ENCODE assay signal across 8 mouse cellular contexts in genomic region chr11:62821893-62822292, GRCm38 (mm10). TPM values are rescaled to one million over a fixed set of nuclear protein-coding genes. Genes with fewer than 3 reads are reported as not detected.
A peak's percentile ranks its signal among the peaks of the same experiment; 100 is the strongest.
DNase-seq lines count a peak whose midpoint lies in the region; ATAC-seq lines count a peak whose summit lies in the region.

No protein-coding gene starts in this region.

- H3K4me1 ChIP-seq in hindbrain, embryonic 15.5 days (replicated peaks) = peaks cover 15% of the 10 kb centered on the region
- H3K4me1 ChIP-seq in stomach, embryonic 15.5 days = peaks cover 22% of the 10 kb centered on the region; the same call in 1 of the 2 replicates

- no peaks in the 10 kb centered on the region for H3K9me3 ChIP-seq in hindbrain, embryonic 15.5 days
- H3K9me3 ChIP-seq in stomach, embryonic 15.5 days = no peaks in the 10 kb centered on the region

- no peak overlapping the region for H3K9ac ChIP-seq in hindbrain, embryonic 15.5 days
- H3K9ac ChIP-seq in stomach, embryonic 15.5 days = no peak overlapping the region

- H3K4me3 ChIP-seq in hindbrain, embryonic 15.5 days = peak overlapping the region; percentile 17
- H3K4me3 ChIP-seq in stomach, embryonic 15.5 days (replicated peaks) = peak overlapping the region; percentile 31

- WGBS in hindbrain, embryonic 15.5 days = 72% methylated on average over 5 of the region's 5 CpGs
- WGBS in stomach, embryonic 15.5 days = 54% methylated on average over 5 of the region's 5 CpGs

- peak; percentile 30 for DNase-seq in adrenal gland, postnatal 14 days
- DNase-seq in adrenal gland, postnatal 25 days = no peak
- peak; percentile 69 to 77 for DNase-seq in lung, adult 18-20 months
- DNase-seq in cerebellum, adult 8-10 months = no peak
- DNase-seq in c-Kit-positive CD71-positive TER-119-positive erythroid progenitor cells, embryonic 14.5 days (ENCODE audit: low spot score) = no peak

- H3K27ac ChIP-seq in hindbrain, embryonic 15.5 days (replicated peaks) = no peak overlapping the region
- peak overlapping the region; percentile 61; the same call in 1 of the 2 replicates for H3K27ac ChIP-seq in stomach, embryonic 15.5 days

- H3K27me3 ChIP-seq in hindbrain, embryonic 15.5 days = no peaks in the 10 kb centered on the region
- no peaks in the 10 kb centered on the region for H3K27me3 ChIP-seq in stomach, embryonic 15.5 days (replicated peaks)

- ATAC-seq in common myeloid progenitor, adult 5-6 weeks (replicated peaks; ENCODE audit: low read depth, poor library complexity, severe bottlenecking) = peak; percentile 31
- ATAC-seq in hindbrain, embryonic 15.5 days (ENCODE audit: low FRiP score, low read depth) = no peak
- no peak for ATAC-seq in stomach, embryonic 15.5 days (ENCODE audit: insufficient read depth, low FRiP score, low read depth)

- H3K4me2 ChIP-seq in hindbrain, embryonic 15.5 days = peak overlapping the region; percentile 26
- H3K4me2 ChIP-seq in stomach, embryonic 15.5 days = peak overlapping the region; percentile 49

- no peaks in the 10 kb centered on the region for H3K36me3 ChIP-seq in hindbrain, embryonic 15.5 days
- H3K36me3 ChIP-seq in stomach, embryonic 15.5 days = no peaks in the 10 kb centered on the region

RNA-seq across cellular contexts. Expression of gene Trim16, which starts 1.9 kb away (rescaled TPM):
- total RNA-seq in adrenal gland, postnatal 14 days (2021) = 12.0 and 13.8 TPM in 2 replicates
- total RNA-seq in adrenal gland, postnatal 25 days (2021) = 5.9 and 6.4 TPM in 2 replicates
- total RNA-seq in common myeloid progenitor, adult 5-6 weeks (2017) = 16.1 and 16.3 TPM in 2 replicates
- 8.1 and 8.4 TPM in 2 replicates for polyA plus RNA-seq in hindbrain, embryonic 15.5 days (2015; fragmentation: Nextera tagmentation; extraction: Ambion mirVana)
- 13.8 and 15.6 TPM in 2 replicates for polyA plus RNA-seq in stomach, embryonic 15.5 days (2015; fragmentation: Nextera tagmentation; extraction: Ambion mirVana)

RNA-seq across cellular contexts. Expression of gene Fbxw10, which starts 25.0 kb away (rescaled TPM):
- total RNA-seq in adrenal gland, postnatal 14 days (2021) = 0.70 and 1.2 TPM in 2 replicates
- total RNA-seq in adrenal gland, postnatal 25 days (2021) = 1.1 and 2.4 TPM in 2 replicates
- 0.58 and 1.2 TPM in 2 replicates for total RNA-seq in common myeloid progenitor, adult 5-6 weeks (2017)
- 0.18 and 0.66 TPM in 2 replicates for polyA plus RNA-seq in hindbrain, embryonic 15.5 days (2015; fragmentation: Nextera tagmentation; extraction: Ambion mirVana)
- polyA plus RNA-seq in stomach, embryonic 15.5 days (2015; fragmentation: Nextera tagmentation; extraction: Ambion mirVana) = 0.33 and 0.41 TPM in 2 replicates

RNA-seq across cellular contexts. Expression of gene Zfp286, which starts 32.6 kb away (rescaled TPM):
- 3.1 and 3.4 TPM in 2 replicates for total RNA-seq in adrenal gland, postnatal 14 days (2021)
- total RNA-seq in adrenal gland, postnatal 25 days (2021) = 2.1 and 2.5 TPM in 2 replicates
- 4.2 and 5.1 TPM in 2 replicates for total RNA-seq in common myeloid progenitor, adult 5-6 weeks (2017)
- 27.0 and 31.0 TPM in 2 replicates for polyA plus RNA-seq in hindbrain, embryonic 15.5 days (2015; fragmentation: Nextera tagmentation; extraction: Ambion mirVana)
- polyA plus RNA-seq in stomach, embryonic 15.5 days (2015; fragmentation: Nextera tagmentation; extraction: Ambion mirVana) = 14.9 and 15.3 TPM in 2 replicates

RNA-seq across cellular contexts. Expression of gene Tvp23b, which starts 57.4 kb away (rescaled TPM):
- total RNA-seq in adrenal gland, postnatal 14 days (2021) = 33.6 and 34.4 TPM in 2 replicates
- 31.4 and 58.5 TPM in 2 replicates for total RNA-seq in adrenal gland, postnatal 25 days (2021)
- 37.7 and 59.4 TPM in 2 replicates for total RNA-seq in common myeloid progenitor, adult 5-6 weeks (2017)
- 52.4 and 53.8 TPM in 2 replicates for polyA plus RNA-seq in hindbrain, embryonic 15.5 days (2015; fragmentation: Nextera tagmentation; extraction: Ambion mirVana)
- polyA plus RNA-seq in stomach, embryonic 15.5 days (2015; fragmentation: Nextera tagmentation; extraction: Ambion mirVana) = 76.7 and 80.1 TPM in 2 replicates

Comparison
In these comparisons a context has a peak if more than half of its experiments do, and no peak if none do; other contexts are left out.
1. DNase-seq: peak in adrenal gland, postnatal 14 days (single experiment) and lung, adult 18-20 months (2 of 2); none in adrenal gland, postnatal 25 days (single experiment), cerebellum, adult 8-10 months (single experiment) and c-Kit-positive CD71-positive TER-119-positive erythroid progenitor cells, embryonic 14.5 days (single experiment).